Mouse (Mus musculus): Measurements from ENCODE around the gene Esrrg.
A peak's percentile ranks its signal among the peaks of the same experiment; 100 is the strongest.

Esrrg gene

GRCm38 (mm10) chr1:188085116-188085879 lies 476.7 kb downstream of the Esrrg start:
- no peak for DNase-seq

DNA sequence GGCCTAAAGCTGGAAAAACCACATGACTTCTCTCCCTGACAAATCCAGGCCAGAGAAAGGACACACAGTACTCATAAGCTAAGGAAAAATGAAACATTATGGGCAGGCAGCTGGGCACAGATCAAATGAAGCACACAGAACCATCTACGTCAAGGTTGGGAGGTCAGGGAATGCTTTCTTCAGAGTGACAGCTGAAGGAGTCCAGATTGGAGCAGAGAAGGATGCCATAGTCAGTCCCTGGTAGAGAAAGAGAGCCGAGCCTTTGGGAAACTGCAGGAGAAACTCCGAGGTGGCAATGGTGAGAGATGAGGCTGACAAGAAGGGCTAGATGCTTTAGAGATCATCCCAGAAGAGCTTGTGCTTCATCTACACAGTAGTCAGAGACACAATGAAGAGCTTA lies 485.1 kb downstream of the Esrrg start:
- DNase-seq = no peak

GRCm38 (mm10) chr1:188101832-188102231 lies 493.2 kb downstream of the Esrrg start:
- no peak for DNase-seq

GRCm38 (mm10) chr1:188103179-188103578 lies 494.6 kb downstream of the Esrrg start:
- DNase-seq = no peak

- DNase-seq = no peak
Observed at GRCm38 (mm10) chr1:188105516-188105915, 496.9 kb downstream of the Esrrg start.

DNA sequence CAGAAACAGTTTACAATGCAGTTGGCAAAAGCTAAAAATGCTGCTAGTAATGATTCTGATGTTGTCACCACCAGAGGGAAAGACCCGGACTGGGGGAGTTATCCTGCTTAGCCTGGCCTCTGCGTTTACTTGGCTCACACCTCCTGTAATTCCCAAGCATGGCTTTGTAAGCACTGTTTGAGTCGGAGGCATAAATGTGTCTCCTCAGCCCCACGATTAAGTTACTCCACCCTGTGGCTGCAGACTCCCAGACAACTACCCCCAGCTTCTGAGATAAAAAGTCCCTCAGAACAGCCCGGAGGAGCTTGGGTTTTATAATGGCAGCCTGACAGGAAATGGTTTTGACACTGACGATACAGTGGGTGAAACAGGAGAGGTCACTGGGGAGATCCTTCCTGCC lies 499.4 kb downstream of the Esrrg start:
- DNase-seq = peak; percentile 20

DNA sequence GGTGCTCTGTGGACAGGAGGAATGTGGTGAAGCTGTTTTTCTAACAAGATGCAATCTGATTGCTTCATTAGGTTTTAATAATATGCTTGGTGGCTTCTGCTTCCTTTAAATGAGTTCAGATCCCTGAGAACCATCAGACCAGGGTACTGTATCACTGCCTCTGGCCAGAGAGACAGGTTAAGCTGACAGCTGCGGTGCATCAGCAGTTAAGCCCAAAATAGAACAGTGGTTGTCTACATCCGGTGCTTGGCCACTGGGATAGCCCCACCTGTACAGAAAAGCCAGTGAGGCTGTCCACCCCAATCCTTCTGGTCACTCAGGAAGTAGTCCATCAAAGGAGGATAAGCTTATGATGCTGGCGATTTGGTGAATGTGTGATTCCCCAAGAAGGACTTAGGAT lies 503.0 kb downstream of the Esrrg start:
- DNase-seq = no peak

DNA sequence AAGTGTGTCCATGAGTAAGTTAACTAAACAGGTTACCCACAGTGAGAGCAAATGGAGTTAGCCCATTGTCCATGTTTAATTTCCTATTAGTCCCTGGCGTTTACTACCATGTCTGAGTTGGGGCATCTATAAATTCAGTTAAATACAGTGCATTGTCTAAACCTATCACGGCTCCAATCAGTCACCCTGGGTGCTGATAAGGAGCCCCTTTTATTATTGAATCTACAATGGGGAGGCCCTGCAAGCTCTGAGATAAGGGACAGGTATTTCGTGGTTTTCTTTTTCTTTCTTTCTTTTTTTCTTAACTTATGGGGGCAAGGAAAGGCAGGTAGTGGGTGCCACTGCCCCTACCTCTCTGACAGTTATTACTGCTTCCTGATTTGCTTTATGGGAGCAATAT lies 504.6 kb downstream of the Esrrg start:
- DNase-seq = no peak

DNA sequence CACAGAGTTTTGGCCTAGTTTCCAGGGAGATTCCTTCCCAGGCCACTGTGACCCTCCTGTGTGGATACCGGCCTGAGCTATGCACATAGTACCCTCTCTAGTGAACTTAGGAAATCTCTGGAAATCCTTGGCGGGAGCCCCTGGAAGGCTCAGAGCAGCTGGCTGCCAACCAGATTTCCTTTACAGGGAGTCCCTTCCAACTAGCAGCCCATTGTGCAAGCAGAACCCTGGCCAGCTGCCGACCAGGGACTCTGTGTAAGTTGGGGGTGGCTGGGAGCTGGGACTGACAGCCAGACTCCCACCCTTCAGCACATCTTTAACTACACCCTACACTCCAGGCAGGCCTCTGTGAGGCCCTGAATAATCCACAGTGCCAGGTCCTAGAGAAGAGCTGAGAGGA lies 509.5 kb downstream of the Esrrg start:
- DNase-seq = no peak

- no peak for DNase-seq
Observed at GRCm38 (mm10) chr1:188119806-188120205, 511.2 kb downstream of the Esrrg start.

- DNase-seq = no peak
Observed at GRCm38 (mm10) chr1:188125521-188126021, 517.0 kb downstream of the Esrrg start.

DNA sequence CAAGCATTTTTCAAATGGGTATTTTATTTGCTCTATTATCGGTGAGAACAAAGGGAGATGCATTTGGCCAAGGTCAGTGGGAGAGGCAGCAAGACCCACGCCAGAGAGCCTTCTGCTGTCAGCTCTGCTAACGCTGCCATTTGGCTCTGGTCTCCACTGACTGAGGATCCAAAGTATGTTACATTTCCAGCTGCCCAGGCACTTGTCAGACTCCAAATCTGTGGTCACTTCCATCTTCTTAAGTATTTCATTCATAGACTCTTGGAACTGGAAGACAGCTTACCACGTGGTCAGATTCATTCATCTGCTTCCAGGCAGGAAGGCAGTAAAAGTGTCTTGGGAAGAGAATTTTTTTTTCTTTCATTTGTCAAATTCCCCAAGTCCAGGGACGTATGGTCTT lies 527.5 kb downstream of the Esrrg start:
- DNase-seq = no peak

DNA sequence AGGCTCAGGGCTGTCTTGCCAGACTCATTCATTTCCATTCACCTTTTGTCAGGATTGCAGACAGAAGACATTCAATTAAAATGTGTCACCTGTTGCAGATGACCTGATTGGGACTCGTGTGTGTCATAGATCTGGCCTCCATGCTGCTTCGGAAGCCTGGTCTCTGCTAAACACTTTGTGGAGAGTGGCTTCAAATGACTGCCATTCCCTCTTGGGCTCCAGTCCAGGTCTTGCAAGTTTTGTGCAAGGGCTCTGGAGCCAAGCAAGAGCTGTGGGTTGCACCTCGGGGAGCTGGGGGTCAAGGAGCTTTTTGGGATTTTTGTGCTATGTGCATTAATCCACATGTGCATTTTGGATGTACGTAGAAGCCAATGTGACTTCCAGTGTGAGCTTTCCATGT lies 530.9 kb downstream of the Esrrg start:
- peak; percentile 14 for DNase-seq

- no peak for DNase-seq
Observed at GRCm38 (mm10) chr1:188140221-188140620, 531.6 kb downstream of the Esrrg start.

DNA sequence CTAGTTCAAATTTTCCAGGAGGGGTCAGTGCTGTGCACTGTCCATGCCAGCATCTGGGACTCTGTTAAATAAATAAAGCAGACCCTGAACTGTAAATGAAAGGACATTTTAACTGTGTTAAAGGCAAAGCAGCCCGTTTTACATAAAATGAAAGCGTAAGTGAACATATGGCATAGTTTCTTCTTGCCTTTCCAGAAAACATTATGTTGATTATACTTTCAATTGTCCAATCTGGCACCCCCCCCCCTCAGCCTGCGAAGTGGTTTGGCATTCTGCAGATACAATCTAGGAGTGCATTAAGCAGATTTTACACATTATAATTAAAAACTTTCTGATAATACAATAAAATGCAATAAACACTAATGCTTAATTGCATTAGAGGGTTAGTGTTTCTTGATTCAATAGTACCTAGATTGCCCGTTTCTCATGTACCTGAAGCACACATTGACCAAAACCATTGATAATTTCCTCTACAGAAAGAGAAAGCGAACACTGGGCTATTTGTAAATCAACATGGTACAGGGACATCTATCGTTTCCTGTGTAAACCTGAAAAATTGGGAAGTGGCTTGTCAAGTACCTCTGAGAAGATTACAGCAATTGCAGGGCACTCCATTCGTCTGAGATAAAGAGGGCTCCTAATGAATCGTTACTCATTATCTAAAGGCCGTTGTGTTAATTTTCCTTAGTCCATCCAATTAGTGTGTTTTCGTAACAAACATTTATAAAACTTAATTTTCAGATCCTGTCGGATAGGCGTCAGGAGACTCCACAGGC lies 539.0 kb downstream of the Esrrg start:
- no peak for DNase-seq

GRCm38 (mm10) chr1:188151066-188151465 lies 542.5 kb downstream of the Esrrg start:
- no peak for DNase-seq

- no peak for DNase-seq
Observed at GRCm38 (mm10) chr1:188152011-188152410, 543.4 kb downstream of the Esrrg start.

DNA sequence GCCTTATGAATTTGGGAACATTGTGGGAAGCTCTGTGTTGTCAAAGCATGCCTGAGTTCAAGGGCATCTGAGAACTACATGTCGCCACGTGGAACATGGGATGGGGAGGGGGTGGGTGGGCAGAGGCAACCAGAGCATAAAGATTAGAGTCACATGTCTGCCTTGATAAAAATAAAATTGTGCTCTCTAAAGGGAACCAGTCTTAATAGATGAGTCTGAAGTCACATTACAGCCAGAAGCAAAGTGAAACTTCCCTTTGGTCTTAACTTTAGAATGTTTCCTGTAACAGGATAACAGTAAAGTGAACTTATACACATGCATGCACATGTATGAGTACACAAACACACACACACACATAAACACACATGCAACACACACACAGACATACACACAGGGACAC lies 545.1 kb downstream of the Esrrg start:
- no peak for DNase-seq

DNA sequence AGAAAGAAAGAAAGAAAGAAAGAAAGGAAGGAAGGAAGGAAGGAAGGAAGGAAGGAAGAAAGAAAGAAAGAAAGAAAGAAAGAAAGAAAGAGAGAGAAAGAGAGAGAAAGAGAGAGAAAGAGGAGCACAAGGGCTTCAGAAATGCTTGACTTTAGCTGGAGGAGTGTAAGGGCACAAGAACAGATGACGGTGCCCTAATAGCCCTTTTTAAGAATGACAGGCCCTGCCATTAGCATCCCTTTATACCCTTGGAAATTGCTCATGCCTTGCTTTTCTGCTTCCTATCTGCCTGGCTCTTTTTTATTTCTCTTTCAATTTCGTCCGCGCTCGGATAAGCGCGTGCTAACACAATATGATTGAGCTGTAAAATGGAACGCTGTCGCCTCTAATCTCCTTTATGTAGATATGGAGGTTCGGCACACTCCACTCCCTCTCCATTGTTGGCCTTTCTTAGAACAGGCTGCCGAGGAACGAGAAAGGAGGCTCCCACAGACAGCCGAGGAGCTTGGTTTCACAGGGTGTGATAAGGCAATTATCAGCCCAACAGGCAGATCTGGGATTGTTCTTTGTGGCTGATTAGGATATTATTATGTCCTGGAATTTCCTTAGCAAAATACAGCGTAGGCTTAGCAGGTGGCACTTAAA lies 546.0 kb downstream of the Esrrg start:
- peak; percentile 42 for DNase-seq

DNA sequence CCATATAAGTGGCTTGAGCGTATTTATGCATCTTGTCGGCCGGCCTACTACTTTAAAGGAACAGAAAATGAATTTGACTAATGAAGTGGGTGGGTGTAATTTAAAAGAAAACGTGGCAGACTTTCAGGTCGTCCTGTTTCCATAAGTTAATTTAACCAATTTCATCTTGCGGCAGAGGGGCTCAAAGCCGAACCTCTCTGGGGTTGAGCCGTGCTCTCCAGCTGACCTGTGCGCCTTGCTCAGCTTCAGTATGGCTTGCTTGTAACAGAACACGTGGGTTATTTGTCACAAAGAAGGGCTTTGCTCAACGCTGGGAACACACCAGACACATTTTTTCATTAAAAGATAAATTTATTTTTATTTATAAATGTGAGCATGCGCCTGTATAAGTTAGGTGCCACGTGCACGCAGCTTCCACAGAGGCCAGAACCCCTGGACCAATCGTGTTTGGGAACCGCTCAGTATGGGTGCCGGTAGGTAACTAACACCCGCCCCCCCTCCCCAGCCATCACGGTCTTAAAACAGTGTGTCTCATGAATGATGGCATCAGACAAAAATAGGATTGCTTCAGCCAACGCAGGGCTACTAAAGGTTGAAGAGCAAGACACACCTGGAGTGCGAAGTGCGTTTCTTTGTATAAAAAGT lies 546.7 kb downstream of the Esrrg start:
- DNase-seq = no peak

DNA sequence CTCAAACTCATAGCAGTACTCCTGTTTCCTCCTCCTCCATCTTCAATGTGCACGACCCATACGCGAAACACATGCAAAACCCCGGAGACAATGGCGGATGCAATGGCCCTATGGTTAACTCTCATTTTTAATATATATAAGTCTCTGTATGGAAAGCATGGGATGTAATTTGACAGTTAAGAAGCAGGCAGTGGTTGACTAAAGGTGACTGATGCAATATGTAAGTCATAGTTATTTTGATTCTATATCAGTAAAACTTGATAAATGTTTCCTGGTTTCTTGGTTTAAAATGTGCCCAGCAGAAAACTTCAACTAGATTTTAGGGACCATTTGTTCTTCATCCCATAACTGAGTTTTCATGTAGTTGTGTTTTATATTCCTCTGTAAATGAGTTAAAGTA lies 547.9 kb downstream of the Esrrg start:
- no peak for DNase-seq

DNA sequence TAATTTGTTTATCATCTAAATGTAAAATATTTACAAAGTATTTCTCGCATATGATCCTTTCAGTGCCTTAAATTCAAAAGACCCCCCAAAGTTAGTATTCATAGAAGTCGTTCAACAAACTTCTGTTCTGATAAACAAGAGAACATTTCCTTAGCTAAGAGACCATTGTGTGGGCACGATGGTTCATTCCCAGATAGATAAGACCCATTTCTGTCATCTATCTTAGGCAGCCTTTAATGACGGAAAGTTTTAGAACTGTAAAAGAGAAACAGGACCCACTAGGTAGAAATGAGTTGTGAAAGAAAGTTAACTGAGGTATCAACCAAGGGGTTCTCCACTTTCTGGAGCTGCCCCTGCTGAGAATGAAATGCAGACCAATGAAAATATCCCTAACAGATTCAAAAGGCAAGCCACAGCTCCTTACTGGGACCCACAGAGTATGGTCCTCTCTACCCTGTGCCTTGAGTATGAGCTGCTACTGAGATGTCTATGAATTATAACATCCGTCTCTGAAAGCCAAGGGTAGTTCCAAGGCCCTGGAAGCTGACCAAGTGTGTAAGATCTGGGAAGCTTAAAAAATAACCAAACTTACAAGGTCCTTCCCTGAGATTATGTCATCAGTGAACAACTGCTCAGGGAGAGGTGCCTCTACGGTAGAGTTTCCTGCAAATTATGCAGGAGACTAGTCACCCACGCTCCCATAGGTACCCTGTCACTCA lies 548.8 kb downstream of the Esrrg start:
- no peak for DNase-seq

GRCm38 (mm10) chr1:188158675-188159074 lies 550.1 kb downstream of the Esrrg start:
- DNase-seq = no peak
